Mouse (Mus musculus): ENCODE results near the gene Gtf2ird1. TPM values are rescaled to one million over a fixed set of nuclear protein-coding genes. Genes with fewer than 3 reads are reported as not detected.

The Gtf2ird1 gene
- total and polyA plus RNA-seq, 2 experiments, result 6.5 to 15.3 TPM

GRCm38 (mm10) chr5:134422265-134422925, 34.1 kb downstream of the Gtf2ird1 start:
- Histone ChIP-seq H3K27ac (replicated peaks; ENCODE audit: insufficient read depth, low read depth, low read length) (no peak overlapping the region), H3K4me3 (ENCODE audit: insufficient read depth, low read depth, low read length) (no peak overlapping the region), H3K36me3 (ENCODE audit: control insufficient read depth, insufficient read depth, low read length) (no peaks in the 10 kb centered on the region), H3K9ac (ENCODE audit: low read depth, low read length) (no peak overlapping the region), H3K4me1 (ENCODE audit: control insufficient read depth, insufficient read depth, low read length) (peaks cover 19% of the 10 kb centered on the region), H3K27me3 (ENCODE audit: control insufficient read depth, insufficient read depth, low read length) (no peaks in the 10 kb centered on the region), H3K79me2 (ENCODE audit: control insufficient read depth, insufficient read depth, low read length) (peaks cover 29% of the 10 kb centered on the region; the same call in 1 of the 2 replicates)
- TF ChIP-seq CTCF (IDR thresholded peaks at IDR 0.05; ENCODE audit: low read depth, low read length) (no peak), POLR2A (IDR thresholded peaks at IDR 0.05; ENCODE audit: extremely low read depth, insufficient read depth, low read length) (no peak)
- 72% methylated on average over 12 of the region's 12 CpGs for WGBS
- peak; percentile 47 for DNase-seq (ENCODE audit: extremely low read depth, low read depth, low spot score)

GRCm38 (mm10) chr5:134421061-134421460, 35.5 kb downstream of the Gtf2ird1 start:
- Histone ChIP-seq H3K4me3 (ENCODE audit: insufficient read depth, low read depth, low read length) (no peak overlapping the region), H3K27ac (replicated peaks; ENCODE audit: insufficient read depth, low read depth, low read length) (no peak overlapping the region), H3K79me2 (ENCODE audit: control insufficient read depth, insufficient read depth, low read length) (peaks cover 20% of the 10 kb centered on the region; the same call in 1 of the 2 replicates), H3K36me3 (ENCODE audit: control insufficient read depth, insufficient read depth, low read length) (peaks cover 2% of the 10 kb centered on the region; the same call in 1 of the 2 replicates), H3K9ac (ENCODE audit: low read depth, low read length) (no peak overlapping the region), H3K4me1 (ENCODE audit: control insufficient read depth, insufficient read depth, low read length) (peaks cover 16% of the 10 kb centered on the region), H3K27me3 (ENCODE audit: control insufficient read depth, insufficient read depth, low read length) (no peaks in the 10 kb centered on the region)
- TF ChIP-seq POLR2A (IDR thresholded peaks at IDR 0.05; ENCODE audit: extremely low read depth, insufficient read depth, low read length) (no peak), CTCF (IDR thresholded peaks at IDR 0.05; ENCODE audit: low read depth, low read length) (no peak)
- no peak for DNase-seq (ENCODE audit: extremely low read depth, low read depth, low spot score)
- 76% methylated on average over 9 of the region's 9 CpGs for WGBS

- Histone ChIP-seq H3K36me3 (ENCODE audit: control insufficient read depth, insufficient read depth, low read length) (peaks cover 2% of the 10 kb centered on the region; the same call in 1 of the 2 replicates), H3K4me1 (ENCODE audit: control insufficient read depth, insufficient read depth, low read length) (peaks cover 8% of the 10 kb centered on the region), H3K27ac (replicated peaks; ENCODE audit: insufficient read depth, low read depth, low read length) (no peak overlapping the region), H3K9ac (ENCODE audit: low read depth, low read length) (no peak overlapping the region), H3K79me2 (ENCODE audit: control insufficient read depth, insufficient read depth, low read length) (peaks cover 14% of the 10 kb centered on the region; the same call in 1 of the 2 replicates), H3K27me3 (ENCODE audit: control insufficient read depth, insufficient read depth, low read length) (no peaks in the 10 kb centered on the region), H3K4me3 (ENCODE audit: insufficient read depth, low read depth, low read length) (no peak overlapping the region)
- 94% methylated on average over 5 of the region's 5 CpGs for WGBS
- no peak for DNase-seq (ENCODE audit: extremely low read depth, low read depth, low spot score)
- TF ChIP-seq POLR2A (IDR thresholded peaks at IDR 0.05; ENCODE audit: extremely low read depth, insufficient read depth, low read length), result no peak
- TF ChIP-seq CTCF (IDR thresholded peaks at IDR 0.05; ENCODE audit: low read depth, low read length), result no peak
Measured at GRCm38 (mm10) chr5:134419700-134420099, 36.8 kb downstream of the Gtf2ird1 start.

GRCm38 (mm10) chr5:134418315-134419074, 38.0 kb downstream of the Gtf2ird1 start:
- Histone ChIP-seq H3K4me1 (ENCODE audit: control insufficient read depth, insufficient read depth, low read length) (peaks cover 1% of the 10 kb centered on the region; the same call in 1 of the 2 replicates), H3K9ac (ENCODE audit: low read depth, low read length) (no peak overlapping the region), H3K79me2 (ENCODE audit: control insufficient read depth, insufficient read depth, low read length) (peaks cover 12% of the 10 kb centered on the region; the same call in 1 of the 2 replicates), H3K27ac (replicated peaks; ENCODE audit: insufficient read depth, low read depth, low read length) (no peak overlapping the region), H3K4me3 (ENCODE audit: insufficient read depth, low read depth, low read length) (no peak overlapping the region), H3K27me3 (ENCODE audit: control insufficient read depth, insufficient read depth, low read length) (no peaks in the 10 kb centered on the region), H3K36me3 (ENCODE audit: control insufficient read depth, insufficient read depth, low read length) (peaks cover 4% of the 10 kb centered on the region; the same call in 1 of the 2 replicates)
- WGBS, result 89% methylated on average over 6 of the region's 6 CpGs
- TF ChIP-seq POLR2A (IDR thresholded peaks at IDR 0.05; ENCODE audit: extremely low read depth, insufficient read depth, low read length), result no peak
- TF ChIP-seq CTCF (IDR thresholded peaks at IDR 0.05; ENCODE audit: low read depth, low read length), result no peak
- peak; percentile 26 for DNase-seq (ENCODE audit: extremely low read depth, low read depth, low spot score)

GRCm38 (mm10) chr5:134412341-134412740, 44.2 kb downstream of the Gtf2ird1 start:
- TF ChIP-seq POLR2A (IDR thresholded peaks at IDR 0.05; ENCODE audit: extremely low read depth, insufficient read depth, low read length) (no peak), CTCF (IDR thresholded peaks at IDR 0.05; ENCODE audit: low read depth, low read length) (no peak)
- peaks cover 8% of the 10 kb centered on the region; the same call in 1 of the 2 replicates for H3K36me3 ChIP-seq (ENCODE audit: control insufficient read depth, insufficient read depth, low read length)
- H3K27me3 ChIP-seq (ENCODE audit: control insufficient read depth, insufficient read depth, low read length), result no peaks in the 10 kb centered on the region
- H3K4me1 ChIP-seq (ENCODE audit: control insufficient read depth, insufficient read depth, low read length), result no peaks in the 10 kb centered on the region
- no peak overlapping the region for H3K27ac ChIP-seq (replicated peaks; ENCODE audit: insufficient read depth, low read depth, low read length)
- no peak overlapping the region for H3K4me3 ChIP-seq (ENCODE audit: insufficient read depth, low read depth, low read length)
- no peaks in the 10 kb centered on the region for H3K79me2 ChIP-seq (ENCODE audit: control insufficient read depth, insufficient read depth, low read length)
- 59% methylated on average over 2 of the region's 2 CpGs for WGBS
- DNase-seq (ENCODE audit: extremely low read depth, low read depth, low spot score), result peak; percentile 53
- H3K9ac ChIP-seq (ENCODE audit: low read depth, low read length), result no peak overlapping the region
